8 mouse cellular contexts compared by ENCODE assay signal in the genomic region with DNA sequence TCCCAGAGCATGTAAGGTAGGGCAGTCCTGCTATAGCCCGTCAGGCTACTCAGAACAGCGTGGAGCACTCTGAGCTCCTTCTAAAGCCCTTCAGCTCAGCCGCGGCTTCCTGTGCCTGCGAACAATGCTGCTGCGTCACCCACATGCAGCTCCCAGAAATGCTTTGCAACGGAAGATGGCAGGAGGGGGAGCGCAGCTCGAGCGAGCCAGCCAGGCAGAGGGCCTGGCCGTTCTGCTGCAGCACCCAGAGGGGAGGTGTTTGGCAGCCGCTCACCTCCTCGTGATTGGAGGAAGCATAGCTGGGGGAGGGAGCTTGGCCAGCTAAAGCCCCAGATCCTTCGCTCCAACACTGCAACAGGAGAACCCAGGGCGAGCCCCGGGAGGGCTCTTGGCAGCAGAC. TPM values are rescaled to one million over a fixed set of nuclear protein-coding genes. Genes with fewer than 3 reads are reported as not detected.
DNase-seq lines count a peak whose midpoint lies in the region; ATAC-seq lines count a peak whose summit lies in the region.

No protein-coding gene starts in this region.

- H3K4me1 ChIP-seq in intestine, embryonic 14.5 days (replicated peaks; ENCODE audit: control insufficient read depth, insufficient read depth, low read length) = peaks cover 25% of the 10 kb centered on the region

- WGBS in intestine, embryonic 14.5 days = under 1% methylated on average over 16 of the region's 16 CpGs

- H3K9ac ChIP-seq in intestine, embryonic 14.5 days (ENCODE audit: low read length) = peak overlapping the region; percentile 72

- peak overlapping the region; percentile 86 for H3K27ac ChIP-seq in intestine, embryonic 14.5 days (ENCODE audit: low read depth)

- H3K27me3 ChIP-seq in intestine, embryonic 14.5 days (replicated peaks; ENCODE audit: control insufficient read depth, insufficient read depth, low read length) = no peaks in the 10 kb centered on the region

- H3K4me3 ChIP-seq in intestine, embryonic 14.5 days (ENCODE audit: low read depth, low read length) = peak overlapping the region; percentile 55

- H3K4me2 ChIP-seq in intestine, embryonic 14.5 days (ENCODE audit: low read length) = peak overlapping the region; percentile 71

- intact Hi-C loops in left cerebral cortex, postnatal 14 days (cut with DNase I) = no loop called here

- H3K36me3 ChIP-seq in intestine, embryonic 14.5 days (ENCODE audit: control insufficient read depth, insufficient read depth, low read length) = peaks cover 40% of the 10 kb centered on the region

- DNase-seq in adrenal gland, adult 18-20 months (ENCODE audit: low spot score in 2 of 2) = peak; percentile 86 to 94
- peak; percentile 95 for DNase-seq in embryo, embryonic 11 days
- DNase-seq in gastrocnemius, postnatal 25 days = peak; percentile 98
- peak; percentile 91 for DNase-seq in intestine, embryonic 14.5 days (ENCODE audit: low spot score)
- DNase-seq in left cerebral cortex, postnatal 14 days (ENCODE audit: low spot score in 2 of 2) = peak; percentile 92 to 95
- peak; percentile 96 for DNase-seq in mesoderm, embryonic 11.5 days (ENCODE audit: low read depth, low spot score)
- peak; percentile 91 to 95 for DNase-seq in right cerebral cortex, postnatal 36 days (ENCODE audit: low spot score in 2 of 2)
- DNase-seq in yolk sac, embryonic 10.5 days (ENCODE audit: low spot score) = peak; percentile 95

- ATAC-seq in intestine, embryonic 14.5 days (replicated peaks; ENCODE audit: low FRiP score, low TSS enrichment, low read depth) = peak; percentile 94

- no peaks in the 10 kb centered on the region for H3K9me3 ChIP-seq in intestine, embryonic 14.5 days (ENCODE audit: control insufficient read depth, low read length)

RNA-seq across cellular contexts. Expression of a gene that starts 27.8 kb away (rescaled TPM):
- 10 to 100 TPM; 55.9 to 62.9 TPM for total RNA-seq in adrenal gland, adult 18-20 months (2021)
- total RNA-seq in gastrocnemius, postnatal 25 days (2021) = 10 to 100 TPM; 39.2 to 47.9 TPM
- 19.2 and 21.9 TPM in 2 replicates for polyA plus RNA-seq in intestine, embryonic 14.5 days (2014; fragmentation: Nextera tagmentation; extraction: Ambion mirVana)
- 100 to 1,000 TPM; 165 to 173 TPM for total RNA-seq in left cerebral cortex, postnatal 14 days (2021)

RNA-seq across cellular contexts. Expression of a gene that starts 50.9 kb away (rescaled TPM):
- 1 to 10 TPM; 3.2 to 5.0 TPM for total RNA-seq in adrenal gland, adult 18-20 months (2021)
- under 1 TPM; 0.33 to 0.64 TPM for total RNA-seq in gastrocnemius, postnatal 25 days (2021)
- 6.4 and 7.8 TPM in 2 replicates for polyA plus RNA-seq in intestine, embryonic 14.5 days (2014; fragmentation: Nextera tagmentation; extraction: Ambion mirVana)
- total RNA-seq in left cerebral cortex, postnatal 14 days (2021) = 10 to 100 TPM; 84.5 to 84.9 TPM

Comparison
In these comparisons a context has a peak if more than half of its experiments do, and no peak if none do; other contexts are left out.
1. Peak in every context shown above with its lines: DNase-seq, ATAC-seq, H3K4me3 ChIP-seq and H3K27ac ChIP-seq.
2. RNA of a gene that starts 50.9 kb away (total RNA-seq): 84.5 to 84.9 TPM in left cerebral cortex, postnatal 14 days; 3.2 to 5.0 TPM in adrenal gland, adult 18-20 months and 0.33 to 0.64 TPM in gastrocnemius, postnatal 25 days; every median in the first group is over 10 times any median in the second.